Mouse (Mus musculus) stomach, embryonic 16.5 days (tissue): ENCODE results near the gene Rpp25l. TPM values are rescaled to one million over a fixed set of nuclear protein-coding genes. Genes with fewer than 3 reads are reported as not detected.

Source experiments
- ATAC-seq: fragments of 200-750 bp; cut with Nextera tagmentation; 2 replicates; pipeline ENCODE4 v1.8.0; 2017; ENCODE audit warnings: moderate number of reproducible peaks, moderate TSS enrichment; ENCODE audit not compliant: insufficient read depth, low FRiP score
- H3K27ac ChIP-seq: fragments of 300-500 bp; sonication (generic); 2 replicates; pipeline ENCODE4 v1.5.1; 2014; ENCODE audit warnings: low read length
- H3K27me3 ChIP-seq: fragments of 300-500 bp; sonication (generic); 2 replicates; pipeline ENCODE4 v1.6.1; 2014; ENCODE audit warnings: low read length, control low read depth, mixed read lengths; ENCODE audit not compliant: control insufficient read depth, insufficient read depth
- H3K36me3 ChIP-seq: fragments of 300-500 bp; sonication (generic); 2 replicates; pipeline ENCODE4 v1.6.1; 2014; ENCODE audit warnings: low read length; ENCODE audit not compliant: control insufficient read depth, insufficient read depth
- H3K4me1 ChIP-seq: fragments of 300-500 bp; sonication (generic); 2 replicates; pipeline ENCODE4 v1.6.1; 2014; ENCODE audit warnings: low read length, control low read depth, mixed read lengths; ENCODE audit not compliant: control insufficient read depth, insufficient read depth
- H3K4me2 ChIP-seq: fragments of 300-500 bp; sonication (generic); 2 replicates; pipeline ENCODE4 v1.6.1; 2014; ENCODE audit warnings: low read depth, low read length, mixed read lengths
- H3K4me3 ChIP-seq: fragments of 300-500 bp; sonication (generic); replicated peaks from 2 replicates; pipeline ENCODE4 v1.5.1; 2014; ENCODE audit warnings: mild to moderate bottlenecking, low read length
- H3K9ac ChIP-seq: fragments of 300-500 bp; sonication (generic); 2 replicates; pipeline ENCODE4 v1.6.1; 2014; ENCODE audit warnings: low read length
- H3K9me3 ChIP-seq: fragments of 300-500 bp; sonication (generic); replicated peaks from 2 replicates; pipeline ENCODE4 v1.6.1; 2016; ENCODE audit warnings: low read length, control low read depth; ENCODE audit not compliant: control insufficient read depth
- WGBS: fragments of 180-500 bp; shearing (Covaris S2); extraction: QIAGEN DNeasy Blood & Tissue Kit; methylation state at CpG from one replicate; pipeline ENCODE4 v1.1.7; 2014; 5-methylcytosine and 5-hydroxymethylcytosine counted together
- polyA plus RNA-seq: library from polyadenylated mRNA; unstranded; fragments of >200 nt; fragmentation: Nextera tagmentation; extraction: Ambion mirVana; gene quantifications from 2 replicates; pipeline ENCODE4 v1.2.1, GENCODE M21; 2015

Rpp25l gene
- polyA plus RNA-seq, 1 experiment from 2014 or later = 58.6 TPM

GRCm38 (mm10) chr4:41740380-41741157 lies 27.2 kb upstream of the Rpp25l start:
- Histone ChIP-seq H3K4me3 (peak overlapping the region; percentile 69), H3K9ac (peak overlapping the region; percentile 81), H3K27ac (peak overlapping the region; percentile 85), H3K4me1 (peaks cover 15% of the 10 kb centered on the region), H3K4me2 (peak overlapping the region; percentile 64), H3K36me3 (no peaks in the 10 kb centered on the region; the same call in 1 of the 2 replicates), H3K9me3 (no peaks in the 10 kb centered on the region), H3K27me3 (no peaks in the 10 kb centered on the region)
- WGBS = under 1% methylated on average over 48 of the region's 48 CpGs
- ATAC-seq = peak; percentile 83

GRCm38 (mm10) chr4:41739260-41739659 lies 25.9 kb upstream of the Rpp25l start:
- Histone ChIP-seq H3K9me3 (no peaks in the 10 kb centered on the region), H3K36me3 (no peaks in the 10 kb centered on the region; the same call in 1 of the 2 replicates), H3K27ac (no peak overlapping the region), H3K4me1 (peaks cover 15% of the 10 kb centered on the region), H3K9ac (no peak overlapping the region), H3K27me3 (no peaks in the 10 kb centered on the region), H3K4me2 (no peak overlapping the region), H3K4me3 (no peak overlapping the region)
- 91% methylated on average over 13 of the region's 13 CpGs for WGBS
- ATAC-seq = no peak

GRCm38 (mm10) chr4:41738256-41738603 lies 24.9 kb upstream of the Rpp25l start:
- Histone ChIP-seq H3K4me3 (no peak overlapping the region), H3K4me1 (peaks cover 15% of the 10 kb centered on the region), H3K27me3 (no peaks in the 10 kb centered on the region), H3K36me3 (no peaks in the 10 kb centered on the region; the same call in 1 of the 2 replicates), H3K4me2 (no peak overlapping the region), H3K9me3 (no peaks in the 10 kb centered on the region), H3K9ac (no peak overlapping the region), H3K27ac (peak overlapping the region; percentile 15; the same call in 1 of the 2 replicates)
- ATAC-seq = no peak
- WGBS = 60% methylated on average over 1 of the region's 1 CpGs

- no peak overlapping the region for H3K4me3 ChIP-seq
- 32% methylated on average over 8 of the region's 8 CpGs for WGBS
- no peaks in the 10 kb centered on the region for H3K9me3 ChIP-seq
- H3K9ac ChIP-seq = no peak overlapping the region
- peak overlapping the region; percentile 15; the same call in 1 of the 2 replicates for H3K27ac ChIP-seq
- peak; percentile 54; the same call in 1 of the 2 replicates for ATAC-seq
- H3K4me1 ChIP-seq = peaks cover 15% of the 10 kb centered on the region
- H3K4me2 ChIP-seq = no peak overlapping the region
- no peaks in the 10 kb centered on the region; the same call in 1 of the 2 replicates for H3K36me3 ChIP-seq
- H3K27me3 ChIP-seq = peaks cover 4% of the 10 kb centered on the region; the same call in 1 of the 2 replicates
Measured at GRCm38 (mm10) chr4:41737602-41738255, 24.4 kb upstream of the Rpp25l start.

GRCm38 (mm10) chr4:41731052-41731765 lies 17.9 kb upstream of the Rpp25l start, which contains the start of gene Arid3c:
Gene Arid3c (minus strand): TSS chr4:41731142.
- peaks cover 7% of the 10 kb centered on the region; the same call in 1 of the 2 replicates for H3K4me1 ChIP-seq
- H3K4me2 ChIP-seq = peak within 1 kb of the TSS; percentile 58
- peak within 1 kb of the TSS; percentile 40 for H3K4me3 ChIP-seq
- H3K27ac ChIP-seq = no peak within 1 kb of the TSS
- peaks cover 59% of the 10 kb centered on the region for H3K27me3 ChIP-seq
- H3K9ac ChIP-seq = peak within 1 kb of the TSS; percentile 34; the same call in 1 of the 2 replicates
- H3K36me3 ChIP-seq = no peaks in the 10 kb centered on the region
- ATAC-seq = no peak
- H3K9me3 ChIP-seq = no peaks in the 10 kb centered on the region
- under 1% methylated on average over 50 of the region's 50 CpGs for WGBS

GRCm38 (mm10) chr4:41726826-41727621 lies 13.7 kb upstream of the Rpp25l start:
- no peak for ATAC-seq
- Histone ChIP-seq H3K27ac (no peak overlapping the region), H3K4me2 (no peak overlapping the region), H3K36me3 (no peaks in the 10 kb centered on the region), H3K9ac (no peak overlapping the region), H3K9me3 (no peaks in the 10 kb centered on the region), H3K27me3 (peaks cover 77% of the 10 kb centered on the region), H3K4me3 (no peak overlapping the region), H3K4me1 (peaks cover 17% of the 10 kb centered on the region)
- WGBS = 17% methylated on average over 20 of the region's 20 CpGs

GRCm38 (mm10) chr4:41722918-41723351 lies 9.6 kb upstream of the Rpp25l start, which contains the start of gene Dctn3:
Gene Dctn3 (minus strand): TSS chr4:41723170.
- Histone ChIP-seq H3K9me3 (no peaks in the 10 kb centered on the region), H3K4me2 (peak within 1 kb of the TSS; percentile 90), H3K36me3 (0 out of 2 replicates have a peak, but pooled peaks cover 8% of the 10 kb centered on the region), H3K4me1 (peaks cover 14% of the 10 kb centered on the region), H3K4me3 (peak within 1 kb of the TSS; percentile 83), H3K9ac (peak within 1 kb of the TSS; percentile 93), H3K27ac (no peak within 1 kb of the TSS), H3K27me3 (peaks cover 44% of the 10 kb centered on the region)
- ATAC-seq = peak; percentile 96
- under 1% methylated on average over 27 of the region's 27 CpGs for WGBS

- peaks cover 15% of the 10 kb centered on the region; the same call in 1 of the 2 replicates for H3K36me3 ChIP-seq
- no peak overlapping the region for H3K4me2 ChIP-seq
- H3K27ac ChIP-seq = no peak overlapping the region
- 67% methylated on average over 6 of the region's 6 CpGs for WGBS
- H3K4me1 ChIP-seq = peaks cover 10% of the 10 kb centered on the region
- H3K4me3 ChIP-seq = no peak overlapping the region
- no peak for ATAC-seq
- H3K9ac ChIP-seq = no peak overlapping the region
- H3K9me3 ChIP-seq = no peaks in the 10 kb centered on the region
- no peaks in the 10 kb centered on the region for H3K27me3 ChIP-seq
Measured at GRCm38 (mm10) chr4:41716834-41717233, 3.5 kb upstream of the Rpp25l start.
